Mouse (Mus musculus) layer of hippocampus, adult 2 months (tissue): Measurements from ENCODE around the gene 2810408A11Rik. TPM values are rescaled to one million over a fixed set of nuclear protein-coding genes. Genes with fewer than 3 reads are reported as not detected.
"Not testable (repeated sequence)": the region's sequence is repeated elsewhere in the genome, so short reads cannot be mapped to it uniquely, and the experiment has no call there.

Source experiments
- DNase-seq, 2 experiments: peaks; one replicate each; pipeline ENCODE4 v3.0.0; 2022; ENCODE audit warnings: low spot score in 2 of 2
- H3K27ac ChIP-seq: fragments of 200-600 bp; 2 replicates; pipeline ENCODE4 v1.8.1; 2022
- H3K4me3 ChIP-seq: fragments of 200-600 bp; 2 replicates; pipeline ENCODE4 v1.8.1; 2022; ENCODE audit warnings: mild to moderate bottlenecking
- CTCF ChIP-seq: fragments of 200-600 bp; conservative IDR thresholded peaks from 2 replicates; pipeline ENCODE4 v1.8.1; 2022; ENCODE audit warnings: antibody characterized with exemption, mild to moderate bottlenecking, moderate library complexity
- total RNA-seq, 2 experiments: library from RNA; stranded (reverse); gene quantifications; 2 replicates each; pipeline ENCODE4 v1.2.3; 2021

Gene 2810408A11Rik
- total RNA-seq, 2 experiments from 2014 or later: 0.64 to 1.0 TPM

- no peak for TF ChIP-seq CTCF
- Histone ChIP-seq H3K4me3 (no peak overlapping the region), H3K27ac (no peak overlapping the region)
Observed at GRCm38 (mm10) chr11:69936714-69937347, 36.0 kb upstream of the 2810408A11Rik start.

GRCm38 (mm10) chr11:69936156-69936555 is 35.4 kb upstream of the 2810408A11Rik start:
- no peak for TF ChIP-seq CTCF
- H3K4me3 ChIP-seq: peak overlapping the region; percentile 51

More at GRCm38 (mm10) chr11:69936714-69937347, 36.0 kb upstream of the 2810408A11Rik start:
- DNase-seq: no peak

DNA sequence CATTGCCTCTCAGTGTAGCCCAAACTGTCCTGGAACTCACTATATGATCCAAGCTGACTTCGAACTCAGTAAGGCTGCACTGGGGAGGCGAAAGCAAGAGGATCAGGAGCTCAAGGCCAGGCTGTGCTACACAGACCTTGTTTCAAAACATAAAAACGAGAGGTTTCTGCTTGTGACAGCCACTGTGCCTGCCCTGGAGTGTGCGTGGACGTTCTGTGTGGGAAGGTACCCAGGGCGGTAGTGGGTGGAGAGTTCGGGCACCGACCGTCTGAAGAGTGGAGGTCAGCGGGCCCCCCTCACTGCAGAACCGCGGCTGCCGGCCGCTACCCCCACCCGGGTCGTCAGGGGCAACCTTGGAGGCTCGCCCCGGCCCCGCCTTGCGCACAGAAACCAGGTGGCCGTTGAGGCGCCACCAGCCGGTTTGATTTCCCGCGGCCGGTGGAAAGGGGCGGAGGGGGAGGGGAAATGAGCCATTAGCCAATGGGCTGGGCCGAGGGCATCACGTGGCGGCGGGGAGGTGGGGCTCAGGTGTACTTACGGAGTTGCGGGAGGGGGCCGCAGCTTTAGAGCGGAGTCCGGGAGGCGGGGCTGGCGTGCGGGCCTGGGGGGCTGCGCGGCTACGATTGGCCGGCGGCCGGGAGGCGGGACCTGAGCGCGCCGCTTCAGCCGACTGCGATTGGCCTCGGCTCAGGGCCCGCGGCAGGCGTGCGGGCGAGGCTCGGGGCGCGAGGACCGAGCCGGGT is 34.5 kb upstream of the 2810408A11Rik start, which contains the start of gene Ybx2:
TSS of gene Ybx2 (plus strand) at position 660 of the 743 bp plus-strand sequence.
- TF ChIP-seq CTCF: no peak
- peak; percentile 85 to 88 for DNase-seq
- Histone ChIP-seq H3K4me3 (peak within 1 kb of the TSS; percentile 51), H3K27ac (no peak within 1 kb of the TSS)

More at GRCm38 (mm10) chr11:69936156-69936555, 35.4 kb upstream of the 2810408A11Rik start:
- DNase-seq: no peak
- no peak overlapping the region for H3K27ac ChIP-seq

DNA sequence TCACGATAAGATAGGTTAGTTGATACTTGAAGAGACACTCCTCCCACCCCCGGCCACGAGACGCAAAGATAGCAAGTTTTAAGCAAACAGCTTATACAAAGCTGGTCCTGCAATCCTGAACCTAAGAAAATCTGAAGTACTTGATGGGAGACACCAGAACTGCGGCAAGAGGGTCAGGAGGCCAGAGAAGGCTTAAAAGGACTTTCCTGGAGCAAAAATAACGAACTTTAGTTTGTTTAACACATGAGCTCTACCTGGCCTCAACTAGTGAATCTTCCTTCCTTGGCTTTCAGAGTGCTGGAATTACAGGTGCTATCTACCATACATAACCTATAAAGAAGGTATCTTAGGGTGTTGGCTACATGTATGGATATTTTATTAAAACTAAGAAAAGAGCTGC is 33.9 kb upstream of the 2810408A11Rik start:
- no peak for DNase-seq
- Histone ChIP-seq H3K27ac (no peak overlapping the region), H3K4me3 (no peak overlapping the region)
- no peak for TF ChIP-seq CTCF

DNA sequence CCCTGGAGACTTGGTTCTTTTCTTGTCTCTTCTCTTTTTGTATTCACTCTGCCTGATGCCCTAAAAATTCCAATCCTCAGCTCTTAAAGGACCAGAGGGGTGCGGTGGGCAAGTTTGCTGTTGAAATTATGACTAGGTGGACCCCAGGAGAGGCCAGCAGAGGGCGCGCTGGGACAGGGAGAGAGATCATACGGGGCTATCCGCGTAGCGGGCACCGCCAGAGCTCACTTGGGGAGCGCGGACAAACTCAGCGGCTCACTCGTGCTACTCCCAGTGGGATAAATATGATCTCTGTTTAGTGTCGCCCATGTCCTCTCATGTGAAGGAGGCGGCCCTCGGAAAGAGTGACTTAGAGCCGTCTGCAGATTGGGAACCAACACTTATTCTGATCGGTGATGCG is 33.4 kb upstream of the 2810408A11Rik start:
- peak; percentile 92 for TF ChIP-seq CTCF
- peak; percentile 81 to 94 for DNase-seq
- Histone ChIP-seq H3K27ac (no peak overlapping the region), H3K4me3 (0 out of 2 replicates have a peak overlapping the region, but pooled peaks have one; percentile 23)

DNA sequence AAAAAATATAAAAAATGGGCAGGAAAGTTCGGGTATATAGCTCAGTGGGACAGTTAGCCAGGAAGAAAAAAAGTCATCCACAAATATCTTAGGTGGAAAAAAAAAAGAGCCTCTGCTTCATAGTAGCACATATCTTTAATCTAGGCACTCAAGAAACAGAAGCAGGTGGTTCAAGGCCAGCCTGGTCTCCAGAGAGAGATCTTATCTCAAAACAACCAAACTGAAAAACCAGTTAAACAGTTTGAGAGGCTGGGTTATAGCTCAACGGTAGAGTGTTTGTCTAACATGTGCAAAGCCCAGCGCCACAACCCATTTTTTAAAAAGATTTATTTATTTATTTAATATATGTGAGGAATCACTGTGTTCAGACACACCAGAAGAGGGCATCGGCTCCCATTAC is 32.3 kb upstream of the 2810408A11Rik start:
- no peak overlapping the region for H3K4me3 ChIP-seq
- TF ChIP-seq CTCF: no peak
- no peak for DNase-seq

GRCm38 (mm10) chr11:69932254-69932653 is 31.5 kb upstream of the 2810408A11Rik start:
- no peak overlapping the region for H3K4me3 ChIP-seq
- no peak overlapping the region for H3K27ac ChIP-seq
- TF ChIP-seq CTCF: peak; percentile 66
- no peak for DNase-seq

More for the DNA sequence above, 32.3 kb upstream of the 2810408A11Rik start:
- no peak overlapping the region for H3K27ac ChIP-seq

- H3K4me3 ChIP-seq: no peak overlapping the region
- no peak for TF ChIP-seq CTCF
- no peak overlapping the region for H3K27ac ChIP-seq
- DNase-seq: no peak
Observed at GRCm38 (mm10) chr11:69931769-69932168, 31.0 kb upstream of the 2810408A11Rik start.

DNA sequence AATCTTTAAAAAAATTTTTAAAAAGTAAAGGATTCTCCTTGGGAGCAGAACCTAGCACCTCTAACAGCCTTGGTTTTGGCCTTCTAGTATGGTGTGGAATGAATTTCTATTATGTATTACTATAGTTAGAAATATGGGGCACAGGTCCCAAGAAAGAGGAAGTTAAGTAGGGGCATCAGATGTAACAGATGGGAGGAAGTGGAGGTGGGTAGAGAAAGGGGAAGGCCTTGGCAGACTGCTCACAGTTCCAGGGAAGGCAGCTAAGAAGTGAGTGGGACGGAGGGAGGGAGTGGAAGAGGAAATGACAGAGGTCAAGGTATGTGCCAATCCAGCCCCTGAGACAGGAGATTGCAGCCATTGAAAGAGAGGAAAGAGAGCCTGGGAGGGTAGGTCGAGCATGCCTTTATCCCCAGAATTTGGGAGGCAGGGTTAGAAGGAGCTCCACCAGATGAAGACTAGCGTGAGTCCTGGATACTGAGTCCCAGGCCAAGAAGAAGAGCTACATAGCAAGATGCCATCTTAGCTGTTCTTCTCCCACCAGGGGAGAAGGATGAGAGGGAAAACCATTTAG is 30.3 kb upstream of the 2810408A11Rik start:
- DNase-seq: no peak
- TF ChIP-seq CTCF: no peak
- Histone ChIP-seq H3K27ac (no peak overlapping the region), H3K4me3 (no peak overlapping the region)

DNA sequence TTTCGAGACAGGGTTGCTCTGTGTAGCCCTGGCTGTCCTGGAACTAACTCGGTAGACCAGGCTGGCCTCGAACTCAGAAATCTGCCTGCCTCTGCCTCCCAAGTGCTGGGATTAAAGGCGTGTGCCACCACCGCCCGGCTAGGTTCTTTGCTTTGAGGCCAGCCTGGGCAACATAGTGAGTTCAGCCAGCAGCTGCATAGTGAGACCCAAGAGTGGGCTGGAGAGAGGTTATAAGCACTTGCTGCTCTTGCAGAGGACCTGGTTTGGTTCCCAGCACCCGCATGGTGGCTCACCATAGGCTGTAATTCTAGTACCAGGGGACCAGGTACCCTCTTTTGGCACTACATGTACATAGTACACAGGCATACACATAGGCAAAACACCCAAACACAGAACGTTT is 29.4 kb upstream of the 2810408A11Rik start:
- not testable (repeated sequence) for DNase-seq, H3K27ac ChIP-seq, H3K4me3 ChIP-seq

- no peak for DNase-seq
- Histone ChIP-seq H3K27ac (no peak overlapping the region), H3K4me3 (no peak overlapping the region)
- TF ChIP-seq CTCF: no peak
Observed at GRCm38 (mm10) chr11:69929712-69930111, 28.9 kb upstream of the 2810408A11Rik start.

GRCm38 (mm10) chr11:69927501-69927900 is 26.7 kb upstream of the 2810408A11Rik start:
- TF ChIP-seq CTCF: 0 out of 2 replicates have a peak, but pooled peaks have one; percentile 5
- no peak overlapping the region for H3K27ac ChIP-seq
- no peak for DNase-seq
- H3K4me3 ChIP-seq: no peak overlapping the region

DNA sequence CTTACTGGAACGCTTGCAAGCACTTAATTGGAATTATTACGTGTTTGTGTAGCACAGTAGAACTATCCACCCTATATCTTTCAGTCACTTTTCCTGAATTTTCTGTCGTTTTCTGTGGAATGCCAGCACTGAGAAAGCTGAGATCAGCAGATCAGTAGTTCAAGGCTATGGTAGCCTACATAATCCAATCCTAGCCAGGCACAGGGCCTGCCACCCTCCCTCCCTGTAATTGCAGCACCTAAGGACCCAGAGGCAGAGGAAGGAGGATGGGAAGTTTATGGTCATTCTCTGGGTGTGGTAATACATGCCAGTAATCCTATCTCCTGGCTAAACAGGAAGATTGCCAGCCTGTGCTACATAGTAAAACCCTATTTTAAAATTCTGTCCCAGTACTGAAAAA is 22.0 kb upstream of the 2810408A11Rik start:
- no peak overlapping the region for H3K27ac ChIP-seq
- DNase-seq: no peak
- no peak for TF ChIP-seq CTCF

More for the DNA sequence above, 22.0 kb upstream of the 2810408A11Rik start:
- no peak overlapping the region for H3K4me3 ChIP-seq
